Mouse (Mus musculus): ENCODE data around the gene Itga4.

DNA sequence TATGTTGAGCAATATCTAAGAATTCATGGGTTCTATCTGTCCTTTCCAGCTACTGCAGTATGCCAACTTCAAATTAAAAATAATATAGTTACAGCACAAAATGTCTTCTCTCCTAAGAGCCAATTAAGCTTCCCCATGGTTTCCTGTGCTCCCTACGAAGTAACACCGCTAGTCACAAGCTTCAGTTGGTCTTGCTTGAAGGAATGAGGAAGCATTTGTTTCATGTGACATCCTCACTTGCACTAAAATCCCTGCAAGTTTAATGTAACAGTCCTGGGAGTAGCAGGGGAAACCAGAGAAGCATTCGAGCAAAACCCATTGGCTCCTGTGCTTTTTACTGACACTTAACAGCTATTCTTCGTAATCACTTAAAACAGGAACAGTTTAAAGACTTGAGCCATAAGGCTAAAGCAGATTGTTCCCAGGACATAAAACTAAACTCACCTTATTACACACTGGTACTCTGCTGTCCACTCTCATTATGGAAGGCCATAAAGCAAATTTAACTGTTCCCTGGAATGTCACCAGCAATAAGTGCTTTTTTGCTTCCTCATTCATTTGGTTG is 49.0 kb upstream of the Itga4 start:
- TF ChIP-seq POLR2A (IDR thresholded peaks at IDR 0.05; ENCODE audit: insufficient read depth, low read depth, low read length), result no peak
- TF ChIP-seq CTCF (IDR thresholded peaks at IDR 0.05; ENCODE audit: insufficient read depth, low read depth, low read length), result no peak
